Mouse (Mus musculus): ENCODE data around the gene Maco1. TPM values are rescaled to one million over a fixed set of nuclear protein-coding genes. Genes with fewer than 3 reads are reported as not detected.

Gene Maco1
- polyA plus RNA-seq, 1 experiment from 2014 or later, result 67.5 TPM

- Histone ChIP-seq H3K36me3 (peaks cover 8% of the 10 kb centered on the region; the same call in 1 of the 2 replicates), H3K4me3 (no peak overlapping the region), H3K9ac (no peak overlapping the region), H3K4me2 (no peak overlapping the region), H3K27me3 (0 out of 2 replicates have a peak, but pooled peaks cover 3% of the 10 kb centered on the region), H3K27ac (no peak overlapping the region), H3K9me3 (no peaks in the 10 kb centered on the region), H3K4me1 (peaks cover 60% of the 10 kb centered on the region)
- ATAC-seq (ENCODE audit: insufficient number of reproducible peaks, insufficient read depth, low FRiP score, low TSS enrichment, low read depth), result no peak
- WGBS, result 89% methylated on average over 14 of the region's 14 CpGs
Measured at GRCm38 (mm10) chr4:134758922-134759321, 94.2 kb downstream of the Maco1 start.

- H3K4me3 ChIP-seq, result no peak overlapping the region
- H3K4me1 ChIP-seq, result peaks cover 65% of the 10 kb centered on the region
- H3K4me2 ChIP-seq, result no peak overlapping the region
- no peak overlapping the region for H3K27ac ChIP-seq
- WGBS, result 74% methylated on average over 4 of the region's 4 CpGs
- H3K9me3 ChIP-seq, result no peaks in the 10 kb centered on the region
- no peak for ATAC-seq (ENCODE audit: insufficient number of reproducible peaks, insufficient read depth, low FRiP score, low TSS enrichment, low read depth)
- H3K36me3 ChIP-seq, result peaks cover 12% of the 10 kb centered on the region
- no peak overlapping the region for H3K9ac ChIP-seq
- 0 out of 2 replicates have a peak, but pooled peaks cover 3% of the 10 kb centered on the region for H3K27me3 ChIP-seq
Measured at GRCm38 (mm10) chr4:134758367-134758766, 94.8 kb downstream of the Maco1 start.

- no peak overlapping the region for H3K4me2 ChIP-seq
- 0 out of 2 replicates have a peak, but pooled peaks cover 3% of the 10 kb centered on the region for H3K27me3 ChIP-seq
- peaks cover 62% of the 10 kb centered on the region for H3K4me1 ChIP-seq
- no peak overlapping the region for H3K4me3 ChIP-seq
- WGBS, result 60% methylated on average over 7 of the region's 7 CpGs
- peaks cover 21% of the 10 kb centered on the region for H3K36me3 ChIP-seq
- no peak overlapping the region for H3K27ac ChIP-seq
- no peak for ATAC-seq (ENCODE audit: insufficient number of reproducible peaks, insufficient read depth, low FRiP score, low TSS enrichment, low read depth)
- H3K9me3 ChIP-seq, result no peaks in the 10 kb centered on the region
- H3K9ac ChIP-seq, result 0 out of 2 replicates have a peak overlapping the region, but pooled peaks have one; percentile 21
Measured at GRCm38 (mm10) chr4:134756953-134757352, 96.2 kb downstream of the Maco1 start.

GRCm38 (mm10) chr4:134754941-134755340, 98.2 kb downstream of the Maco1 start:
- ATAC-seq (ENCODE audit: insufficient number of reproducible peaks, insufficient read depth, low FRiP score, low TSS enrichment, low read depth), result no peak
- Histone ChIP-seq H3K27ac (no peak overlapping the region), H3K4me2 (no peak overlapping the region), H3K4me3 (no peak overlapping the region), H3K9ac (no peak overlapping the region), H3K9me3 (no peaks in the 10 kb centered on the region), H3K27me3 (0 out of 2 replicates have a peak, but pooled peaks cover 3% of the 10 kb centered on the region), H3K4me1 (peaks cover 64% of the 10 kb centered on the region), H3K36me3 (peaks cover 26% of the 10 kb centered on the region)
- WGBS, result 69% methylated on average over 13 of the region's 13 CpGs

GRCm38 (mm10) chr4:134754371-134754770, 98.8 kb downstream of the Maco1 start:
- no peak overlapping the region for H3K9ac ChIP-seq
- WGBS, result 42% methylated on average over 10 of the region's 10 CpGs

GRCm38 (mm10) chr4:134753516-134754261, 99.5 kb downstream of the Maco1 start:
- Histone ChIP-seq H3K4me2 (no peak overlapping the region), H3K36me3 (peaks cover 38% of the 10 kb centered on the region), H3K4me1 (peaks cover 63% of the 10 kb centered on the region), H3K9ac (peak overlapping the region; percentile 4; the same call in 1 of the 2 replicates), H3K9me3 (no peaks in the 10 kb centered on the region), H3K27me3 (0 out of 2 replicates have a peak, but pooled peaks cover 7% of the 10 kb centered on the region), H3K27ac (no peak overlapping the region), H3K4me3 (no peak overlapping the region)
- no peak for ATAC-seq (ENCODE audit: insufficient number of reproducible peaks, insufficient read depth, low FRiP score, low TSS enrichment, low read depth)
- 47% methylated on average over 17 of the region's 17 CpGs for WGBS

More at GRCm38 (mm10) chr4:134754371-134754770, 98.8 kb downstream of the Maco1 start:
- H3K36me3 ChIP-seq, result peaks cover 31% of the 10 kb centered on the region
- no peak for ATAC-seq (ENCODE audit: insufficient number of reproducible peaks, insufficient read depth, low FRiP score, low TSS enrichment, low read depth)
- no peaks in the 10 kb centered on the region for H3K9me3 ChIP-seq
- H3K27ac ChIP-seq, result 0 out of 2 replicates have a peak overlapping the region, but pooled peaks have one; percentile 3
- peaks cover 63% of the 10 kb centered on the region for H3K4me1 ChIP-seq
- H3K4me3 ChIP-seq, result no peak overlapping the region
- 0 out of 2 replicates have a peak, but pooled peaks cover 3% of the 10 kb centered on the region for H3K27me3 ChIP-seq
- H3K4me2 ChIP-seq, result no peak overlapping the region

- Histone ChIP-seq H3K9ac (peak overlapping the region; percentile 4; the same call in 1 of the 2 replicates), H3K9me3 (no peaks in the 10 kb centered on the region), H3K4me2 (no peak overlapping the region), H3K27me3 (0 out of 2 replicates have a peak, but pooled peaks cover 7% of the 10 kb centered on the region), H3K4me1 (peaks cover 63% of the 10 kb centered on the region), H3K4me3 (no peak overlapping the region), H3K36me3 (peaks cover 45% of the 10 kb centered on the region), H3K27ac (no peak overlapping the region; the same call in 1 of the 2 replicates)
- no peak for ATAC-seq (ENCODE audit: insufficient number of reproducible peaks, insufficient read depth, low FRiP score, low TSS enrichment, low read depth)
- WGBS, result 71% methylated on average over 11 of the region's 11 CpGs
Measured at GRCm38 (mm10) chr4:134752911-134753426, 100.2 kb downstream of the Maco1 start.

Other genes starting within 250 kb of the Maco1 start
- gene Man1c1, start 149.1 kb downstream of the Maco1 start, polyA plus RNA-seq (2015; fragmentation: Nextera tagmentation; extraction: Ambion mirVana), result 2.4 and 2.7 TPM in 2 replicates
- 25.6 and 27.2 TPM in 2 replicates for gene Ldlrap1, start 85.3 kb downstream of the Maco1 start, polyA plus RNA-seq (2015; fragmentation: Nextera tagmentation; extraction: Ambion mirVana)
- 2.4 and 6.1 TPM in 2 replicates for gene Rhd, start 11.2 kb upstream of the Maco1 start, polyA plus RNA-seq (2015; fragmentation: Nextera tagmentation; extraction: Ambion mirVana)
- 172 and 199 TPM in 2 replicates for gene Tmem50a, start 61.7 kb upstream of the Maco1 start, polyA plus RNA-seq (2015; fragmentation: Nextera tagmentation; extraction: Ambion mirVana)
- 512 and 574 TPM in 2 replicates for gene Rsrp1, start 70.2 kb upstream of the Maco1 start, polyA plus RNA-seq (2015; fragmentation: Nextera tagmentation; extraction: Ambion mirVana)
- gene Syf2, start 77.6 kb upstream of the Maco1 start, polyA plus RNA-seq (2015; fragmentation: Nextera tagmentation; extraction: Ambion mirVana), result 78.7 and 88.4 TPM in 2 replicates